Mouse (Mus musculus): Measurements from ENCODE around the gene Rmdn3. TPM values are rescaled to one million over a fixed set of nuclear protein-coding genes. Genes with fewer than 3 reads are reported as not detected.

The Rmdn3 gene
- polyA plus RNA-seq, 1 experiment from 2014 or later, result 55.3 TPM

DNA sequence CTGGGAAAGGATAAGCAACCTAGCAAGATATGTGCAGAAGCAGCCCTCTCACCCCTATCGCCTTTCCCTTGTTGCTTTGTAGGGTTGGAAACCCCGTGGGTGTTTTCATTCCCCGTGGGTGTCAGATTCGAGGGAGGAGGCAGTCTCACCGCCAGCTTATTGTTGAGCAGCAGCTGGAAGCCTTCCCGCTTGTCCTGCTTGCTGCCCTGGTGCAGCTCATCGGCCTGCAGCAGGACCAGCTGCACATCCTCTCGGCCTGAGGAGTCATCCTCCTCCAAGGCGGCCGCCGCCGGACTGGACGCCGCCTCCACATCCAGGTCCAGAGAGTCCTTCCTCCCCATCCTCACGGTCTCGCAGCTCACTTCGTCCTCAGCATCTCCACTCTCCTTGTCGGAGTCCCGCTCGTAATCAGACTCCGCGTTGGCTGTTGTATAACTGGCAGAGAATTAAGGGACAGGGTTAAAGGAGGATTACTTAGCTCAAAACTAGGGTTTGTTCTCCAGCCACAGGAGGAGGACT is 9.6 kb downstream of the Rmdn3 start:
- Histone ChIP-seq H3K4me1 (replicated peaks) (peaks cover 16% of the 10 kb centered on the region), H3K36me3 (peaks cover 99% of the 10 kb centered on the region), H3K9ac (no peak overlapping the region), H3K27me3 (no peaks in the 10 kb centered on the region), H3K4me3 (replicated peaks) (no peak overlapping the region), H3K27ac (no peak overlapping the region), H3K9me3 (replicated peaks) (no peaks in the 10 kb centered on the region), H3K4me2 (no peak overlapping the region)
- no peak for DNase-seq
- no peak for ATAC-seq (ENCODE audit: low read depth)
- 88% methylated on average over 22 of the region's 22 CpGs for WGBS (ENCODE audit: insufficient replicate concordance)

DNA sequence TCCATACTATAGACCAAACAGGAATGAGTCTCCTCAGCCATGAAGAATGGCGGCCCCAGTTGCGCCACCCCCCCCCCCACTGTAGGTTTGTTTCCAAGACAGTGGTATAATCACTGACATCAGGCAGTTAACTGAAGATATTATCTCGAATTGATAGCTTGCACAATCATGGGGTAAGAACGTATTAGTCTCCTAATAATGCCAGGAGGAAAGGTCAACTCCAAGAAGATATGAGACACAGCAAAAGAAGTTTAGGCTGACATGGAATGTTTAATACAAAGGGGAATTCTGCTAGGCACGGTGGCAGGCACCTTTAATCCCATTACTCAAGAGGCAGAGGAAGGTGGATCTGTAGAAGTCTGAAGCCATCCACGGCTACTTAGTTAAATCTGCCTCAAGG is 10.4 kb downstream of the Rmdn3 start:
- H3K9ac ChIP-seq, result no peak overlapping the region
- no peak overlapping the region for H3K4me3 ChIP-seq (replicated peaks)
- peaks cover 8% of the 10 kb centered on the region for H3K4me1 ChIP-seq (replicated peaks)
- 82% methylated on average over 6 of the region's 6 CpGs for WGBS (ENCODE audit: insufficient replicate concordance)
- H3K36me3 ChIP-seq, result peaks cover 99% of the 10 kb centered on the region
- no peak overlapping the region for H3K27ac ChIP-seq
- DNase-seq (no peak), ATAC-seq (ENCODE audit: low read depth) (no peak)
- H3K4me2 ChIP-seq, result no peak overlapping the region
- H3K9me3 ChIP-seq (replicated peaks), result no peaks in the 10 kb centered on the region
- no peaks in the 10 kb centered on the region for H3K27me3 ChIP-seq

DNA sequence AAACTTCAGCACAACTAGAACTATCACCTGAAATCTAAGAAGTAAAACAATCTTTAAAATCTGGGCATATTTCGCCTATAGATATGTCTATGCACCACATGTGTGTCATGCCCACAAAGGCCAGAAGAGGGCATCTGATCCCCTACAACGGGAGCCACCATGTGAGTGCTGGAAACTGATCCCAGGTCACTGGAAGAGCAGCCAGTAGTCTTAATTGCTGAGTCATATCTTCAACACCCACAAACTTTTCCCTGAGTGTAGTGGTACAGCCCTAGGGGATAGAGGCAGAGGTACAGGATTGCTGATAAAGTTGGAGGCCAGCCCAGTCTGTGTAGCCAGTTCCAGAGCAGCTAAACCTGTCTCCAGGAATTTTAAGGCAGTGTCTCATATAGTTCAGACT is 11.6 kb downstream of the Rmdn3 start:
- Histone ChIP-seq H3K9ac (no peak overlapping the region), H3K4me2 (no peak overlapping the region), H3K27ac (no peak overlapping the region), H3K27me3 (no peaks in the 10 kb centered on the region), H3K4me3 (replicated peaks) (no peak overlapping the region), H3K9me3 (replicated peaks) (no peaks in the 10 kb centered on the region), H3K4me1 (replicated peaks) (peaks cover 7% of the 10 kb centered on the region), H3K36me3 (peaks cover 99% of the 10 kb centered on the region)
- DNase-seq (no peak), ATAC-seq (ENCODE audit: low read depth) (peak; percentile 70)
- WGBS (ENCODE audit: insufficient replicate concordance), result 83% methylated on average over 2 of the region's 2 CpGs

DNA sequence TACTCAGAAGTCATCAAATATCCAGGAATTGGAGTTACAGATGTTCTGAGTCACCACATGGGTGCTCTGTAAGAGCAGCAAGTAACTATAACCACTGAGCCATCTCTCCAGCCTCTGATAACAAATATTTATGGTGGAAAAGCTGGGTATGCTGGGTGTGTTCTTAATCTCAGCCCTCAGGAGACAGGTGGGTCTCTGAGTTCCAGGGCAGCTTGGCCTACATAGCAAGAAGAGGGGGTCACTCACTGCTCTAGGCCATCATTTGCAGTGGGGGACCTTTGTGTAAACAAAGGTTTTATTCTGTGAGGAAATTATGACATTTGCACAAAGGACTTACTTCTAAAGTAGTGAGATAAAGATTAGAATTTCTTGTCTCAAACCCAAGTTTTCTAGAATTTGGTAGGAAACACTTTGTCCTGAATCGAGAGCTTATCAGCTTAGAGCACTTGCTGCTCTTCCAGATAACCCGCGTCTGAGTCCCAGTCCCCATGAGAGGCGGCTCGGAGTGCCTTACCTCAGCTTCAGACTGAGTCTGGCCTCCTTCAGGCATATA is 20.4 kb downstream of the Rmdn3 start:
- peak; percentile 75 for DNase-seq
- Histone ChIP-seq H3K9me3 (replicated peaks) (no peaks in the 10 kb centered on the region), H3K36me3 (peaks cover 93% of the 10 kb centered on the region), H3K9ac (peak overlapping the region; percentile 52; the same call in 1 of the 2 replicates), H3K27ac (peak overlapping the region; percentile 95), H3K4me2 (peak overlapping the region; percentile 46), H3K4me1 (replicated peaks) (peaks cover 33% of the 10 kb centered on the region), H3K4me3 (replicated peaks) (0 out of 2 replicates have a peak overlapping the region, but pooled peaks have one; percentile 10), H3K27me3 (no peaks in the 10 kb centered on the region)
- ATAC-seq (ENCODE audit: low read depth), result peak; percentile 98
- WGBS (ENCODE audit: insufficient replicate concordance), result 19% methylated on average over 5 of the region's 5 CpGs

DNA sequence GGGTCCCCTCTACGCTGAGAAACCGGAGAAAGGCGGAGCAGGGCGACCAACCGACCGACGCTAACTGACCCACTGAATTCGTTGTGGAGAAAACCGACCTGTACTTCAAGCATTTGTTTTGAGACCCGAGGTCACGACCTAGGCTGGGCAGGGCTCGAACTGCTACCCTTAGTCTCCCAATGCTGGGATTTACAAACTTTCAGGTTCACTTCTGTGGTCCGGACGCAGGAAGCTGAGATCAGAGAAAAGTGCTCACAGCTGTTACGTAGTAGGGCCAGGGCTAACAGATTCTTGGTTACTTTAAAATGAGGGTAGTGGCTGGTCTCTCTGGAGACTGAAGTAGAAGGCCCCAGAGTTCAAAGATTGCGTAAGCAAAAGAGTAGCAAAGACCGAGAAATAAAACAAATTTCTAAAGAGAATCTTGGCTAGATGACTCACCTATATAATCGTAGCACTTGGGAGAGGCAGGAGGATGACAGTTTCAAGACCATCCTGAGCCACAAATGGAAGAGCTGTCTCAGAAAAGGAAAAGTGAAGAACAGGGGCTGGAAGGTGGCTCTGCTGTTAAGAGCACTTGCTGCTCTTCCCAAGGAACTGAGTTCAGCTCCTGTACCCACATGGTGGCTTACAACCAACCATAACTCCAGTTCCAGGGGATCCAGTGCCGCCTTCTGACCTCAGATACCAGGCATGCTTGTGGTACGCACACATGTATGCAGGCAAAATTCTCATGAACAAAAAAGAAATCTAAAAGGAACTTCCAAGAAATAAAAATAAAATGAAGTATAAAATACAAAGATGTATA is 43.5 kb downstream of the Rmdn3 start:
- DNase-seq (peak; percentile 15), ATAC-seq (ENCODE audit: low read depth) (peak; percentile 26)
- H3K27me3 ChIP-seq, result no peaks in the 10 kb centered on the region
- H3K27ac ChIP-seq, result peak overlapping the region; percentile 86
- 9% methylated on average over 20 of the region's 20 CpGs for WGBS (ENCODE audit: insufficient replicate concordance)
- H3K4me1 ChIP-seq (replicated peaks), result peaks cover 33% of the 10 kb centered on the region
- peak overlapping the region; percentile 87 for H3K4me2 ChIP-seq
- peak overlapping the region; percentile 83 for H3K4me3 ChIP-seq (replicated peaks)
- no peaks in the 10 kb centered on the region for H3K9me3 ChIP-seq (replicated peaks)
- peak overlapping the region; percentile 90 for H3K9ac ChIP-seq
- peaks cover 44% of the 10 kb centered on the region for H3K36me3 ChIP-seq

DNA sequence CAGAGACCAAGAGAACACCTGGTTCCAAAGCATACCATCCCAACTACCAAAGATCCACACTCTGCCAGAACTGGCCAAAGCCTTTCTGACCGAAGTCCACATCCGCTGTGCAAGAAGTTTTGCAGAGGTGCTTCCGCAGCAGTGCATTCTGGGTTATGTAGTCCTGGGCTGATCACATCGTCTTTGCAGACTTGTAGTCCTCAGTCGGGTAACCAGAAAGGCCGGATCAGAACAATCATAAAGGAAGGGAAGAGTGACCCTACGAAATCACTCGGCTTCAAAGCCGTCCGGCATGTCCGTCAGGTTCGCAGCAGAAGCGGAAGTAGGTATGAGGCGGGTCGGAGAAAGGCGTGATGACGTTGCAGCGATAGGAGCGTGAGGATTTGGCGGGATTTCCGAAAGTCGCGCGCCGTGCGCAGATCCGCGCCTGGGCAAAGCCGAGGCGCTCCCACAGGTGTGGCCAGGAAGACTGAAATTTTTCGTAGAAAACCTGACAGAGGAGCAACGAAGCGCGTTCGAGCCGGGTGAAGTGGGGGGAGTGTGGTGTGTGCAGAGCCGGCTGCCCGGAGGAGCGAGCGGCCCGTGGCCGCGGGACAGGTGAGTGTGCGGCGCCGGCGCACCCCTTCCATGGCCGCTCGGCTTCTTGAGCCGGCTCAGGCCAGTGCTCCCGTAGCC is 44.3 kb downstream of the Rmdn3 start, which contains the start of gene Rad51:
TSS of gene Rad51 (plus strand) at position 356 of the 675 bp plus-strand sequence.
- peak; percentile 92 for ATAC-seq (ENCODE audit: low read depth)
- H3K4me1 ChIP-seq (replicated peaks), result peaks cover 33% of the 10 kb centered on the region
- peak within 1 kb of the TSS; percentile 86 for H3K27ac ChIP-seq
- H3K36me3 ChIP-seq, result peaks cover 43% of the 10 kb centered on the region
- H3K9me3 ChIP-seq (replicated peaks), result no peaks in the 10 kb centered on the region
- no peaks in the 10 kb centered on the region for H3K27me3 ChIP-seq
- peak within 1 kb of the TSS; percentile 87 for H3K4me2 ChIP-seq
- peak within 1 kb of the TSS; percentile 90 for H3K9ac ChIP-seq
- under 1% methylated on average over 51 of the region's 51 CpGs for WGBS (ENCODE audit: insufficient replicate concordance)
- DNase-seq, result peak; percentile 81
- H3K4me3 ChIP-seq (replicated peaks), result peak within 1 kb of the TSS; percentile 83

DNA sequence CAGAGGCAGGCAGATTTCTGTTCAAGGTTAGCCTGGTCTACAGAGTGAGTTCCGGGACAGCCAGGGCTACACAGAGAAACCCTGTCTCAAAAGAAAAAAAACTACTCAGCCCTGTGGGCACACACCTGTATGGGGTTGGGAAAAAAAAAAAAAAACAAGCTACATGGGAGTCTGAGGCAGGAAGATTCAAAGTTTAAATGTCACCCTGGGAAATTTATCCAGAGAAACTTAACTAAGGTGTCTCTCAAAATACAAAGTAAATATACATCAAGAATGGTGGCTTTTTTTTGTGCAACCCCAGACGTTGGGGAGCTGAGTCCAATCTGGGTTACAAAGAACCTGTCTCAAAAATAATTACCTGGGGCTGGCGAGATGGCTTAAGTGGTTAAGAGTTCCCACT is 45.8 kb downstream of the Rmdn3 start:
- H3K9me3 ChIP-seq (replicated peaks), result no peaks in the 10 kb centered on the region
- H3K4me3 ChIP-seq (replicated peaks), result no peak overlapping the region
- H3K9ac ChIP-seq, result no peak overlapping the region
- H3K27me3 ChIP-seq, result no peaks in the 10 kb centered on the region
- H3K4me2 ChIP-seq, result peak overlapping the region; percentile 87; the same call in 1 of the 2 replicates
- no peak for DNase-seq
- 86% methylated on average over 3 of the region's 3 CpGs for WGBS (ENCODE audit: insufficient replicate concordance)
- peaks cover 33% of the 10 kb centered on the region for H3K4me1 ChIP-seq (replicated peaks)
- ATAC-seq (ENCODE audit: low read depth), result no peak
- H3K36me3 ChIP-seq, result peaks cover 39% of the 10 kb centered on the region
- H3K27ac ChIP-seq, result no peak overlapping the region

DNA sequence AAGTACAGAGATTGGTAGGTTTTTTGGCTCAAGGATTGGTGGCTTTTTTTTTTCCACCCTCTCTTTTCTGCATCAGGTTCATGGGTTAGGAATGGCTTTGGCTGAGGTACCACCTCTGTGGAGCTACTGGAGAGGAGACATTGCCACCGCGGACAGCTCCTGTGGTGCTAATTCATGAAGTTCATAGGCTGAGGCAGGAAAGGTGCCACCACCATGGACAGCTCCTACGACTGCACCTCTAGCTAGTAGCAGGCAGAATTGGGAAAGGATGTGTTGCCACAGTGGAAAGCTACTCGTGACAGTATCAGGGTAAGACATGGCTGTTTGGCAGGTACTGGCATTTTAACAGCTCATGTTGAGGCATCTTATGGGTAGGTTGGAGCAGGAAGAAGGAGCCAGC is 48.3 kb downstream of the Rmdn3 start:
- H3K4me3 ChIP-seq (replicated peaks), result no peak overlapping the region
- ATAC-seq (ENCODE audit: low read depth), result no peak
- H3K27me3 ChIP-seq, result no peaks in the 10 kb centered on the region
- H3K36me3 ChIP-seq, result peaks cover 43% of the 10 kb centered on the region
- DNase-seq, result peak; percentile 39
- no peak overlapping the region for H3K27ac ChIP-seq
- no peak overlapping the region for H3K4me2 ChIP-seq
- H3K9ac ChIP-seq, result no peak overlapping the region
- H3K9me3 ChIP-seq (replicated peaks), result no peaks in the 10 kb centered on the region
- peaks cover 10% of the 10 kb centered on the region for H3K4me1 ChIP-seq (replicated peaks)
- WGBS (ENCODE audit: insufficient replicate concordance), result 54% methylated on average over 4 of the region's 4 CpGs

DNA sequence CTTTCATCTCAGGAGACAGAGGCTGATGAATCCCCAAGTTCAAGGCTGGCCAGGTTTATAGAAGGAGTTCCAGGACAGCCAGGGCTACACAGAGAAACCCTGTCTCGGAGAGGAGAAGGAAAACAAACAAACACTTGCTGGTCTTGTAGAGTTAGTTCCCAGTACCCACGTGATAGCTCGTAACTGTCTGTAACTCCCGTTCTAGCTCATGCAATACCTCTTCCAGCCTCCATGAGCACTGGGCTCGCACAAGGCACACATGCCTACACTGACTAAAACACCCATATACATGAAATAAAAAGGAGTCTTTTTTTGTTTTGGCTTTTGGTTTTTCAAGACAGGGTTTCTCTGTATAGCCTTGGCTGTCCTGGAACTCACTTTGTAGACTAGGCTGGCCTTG is 50.3 kb downstream of the Rmdn3 start:
- Histone ChIP-seq H3K27ac (no peak overlapping the region), H3K4me1 (replicated peaks) (peaks cover 2% of the 10 kb centered on the region), H3K4me3 (replicated peaks) (no peak overlapping the region), H3K9me3 (replicated peaks) (no peaks in the 10 kb centered on the region), H3K36me3 (peaks cover 62% of the 10 kb centered on the region), H3K27me3 (no peaks in the 10 kb centered on the region), H3K9ac (no peak overlapping the region), H3K4me2 (no peak overlapping the region)
- ATAC-seq (ENCODE audit: low read depth), result no peak
- DNase-seq, result no peak
- 85% methylated on average over 5 of the region's 5 CpGs for WGBS (ENCODE audit: insufficient replicate concordance)

DNA sequence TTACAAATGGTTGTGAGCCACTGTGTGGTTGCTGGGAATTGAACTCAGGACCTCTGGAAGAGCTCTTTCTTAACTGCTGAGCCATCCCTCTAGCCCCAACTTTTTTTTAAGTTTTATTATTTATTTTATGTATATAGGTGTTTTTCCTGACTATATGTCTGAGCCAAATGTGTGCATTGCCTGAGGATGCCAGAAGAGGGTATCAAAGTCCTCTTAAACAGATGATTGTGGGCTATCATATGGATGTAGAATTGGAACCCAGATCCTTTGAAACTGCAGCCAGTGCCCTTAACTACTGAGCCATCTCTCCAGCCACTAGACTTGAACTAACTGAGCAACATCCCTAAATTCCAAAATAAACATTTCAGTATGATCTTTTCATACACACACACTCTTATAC is 55.3 kb downstream of the Rmdn3 start:
- H3K4me3 ChIP-seq (replicated peaks), result no peak overlapping the region
- H3K27me3 ChIP-seq, result no peaks in the 10 kb centered on the region
- H3K9ac ChIP-seq, result no peak overlapping the region
- no peaks in the 10 kb centered on the region for H3K4me1 ChIP-seq (replicated peaks)
- DNase-seq (no peak), ATAC-seq (ENCODE audit: low read depth) (no peak)
- H3K27ac ChIP-seq, result no peak overlapping the region
- no peaks in the 10 kb centered on the region for H3K9me3 ChIP-seq (replicated peaks)
- H3K4me2 ChIP-seq, result no peak overlapping the region
- peaks cover 72% of the 10 kb centered on the region for H3K36me3 ChIP-seq
